Mouse (Mus musculus) testis, adult 2 months (tissue): ENCODE data around the gene Gm2163.
"Not testable (repeated sequence)": the region's sequence is repeated elsewhere in the genome, so short reads cannot be mapped to it uniquely, and the experiment has no call there.

Source experiments
- CTCF ChIP-seq: fragments of 200-500 bp; IDR thresholded peaks from 2 replicates; pipeline ENCODE4 v1.5.1; 2012; ENCODE audit warnings: low read depth, mild to moderate bottlenecking, inconsistent platforms, low read length, moderate library complexity; ENCODE audit not compliant: control insufficient read depth, insufficient read depth, insufficient replicate concordance
- POLR2A ChIP-seq: fragments of 200-500 bp; IDR thresholded peaks from 2 replicates; pipeline ENCODE4 v1.6.1; 2012; ENCODE audit warnings: low read depth, mild to moderate bottlenecking, inconsistent platforms, low read length, moderate library complexity; ENCODE audit not compliant: control insufficient read depth

GRCm38 (mm10) chr4:42466452-42466851, at the start of gene Gm2163:
- TF ChIP-seq CTCF, POLR2A: not testable (repeated sequence)
